Mouse (Mus musculus) adrenal gland, adult 18-20 months (tissue): Measurements from ENCODE around the gene Slc37a1. TPM values are rescaled to one million over a fixed set of nuclear protein-coding genes. Genes with fewer than 3 reads are reported as not detected.

Experiments used
- DNase-seq, 2 experiments: peaks; one replicate each; pipeline ENCODE4 v3.0.0; 2021 to 2022; ENCODE audit warnings: low spot score in 2 of 2
- total RNA-seq, 2 experiments: library from RNA; stranded (reverse); gene quantifications; 1 replicate in 1 of 2; 2 replicates in 1 of 2; pipeline ENCODE4 v1.2.3; 2021

Gene Slc37a1
- total RNA-seq, 2 experiments from 2014 or later = 8.9 to 10.4 TPM

DNA sequence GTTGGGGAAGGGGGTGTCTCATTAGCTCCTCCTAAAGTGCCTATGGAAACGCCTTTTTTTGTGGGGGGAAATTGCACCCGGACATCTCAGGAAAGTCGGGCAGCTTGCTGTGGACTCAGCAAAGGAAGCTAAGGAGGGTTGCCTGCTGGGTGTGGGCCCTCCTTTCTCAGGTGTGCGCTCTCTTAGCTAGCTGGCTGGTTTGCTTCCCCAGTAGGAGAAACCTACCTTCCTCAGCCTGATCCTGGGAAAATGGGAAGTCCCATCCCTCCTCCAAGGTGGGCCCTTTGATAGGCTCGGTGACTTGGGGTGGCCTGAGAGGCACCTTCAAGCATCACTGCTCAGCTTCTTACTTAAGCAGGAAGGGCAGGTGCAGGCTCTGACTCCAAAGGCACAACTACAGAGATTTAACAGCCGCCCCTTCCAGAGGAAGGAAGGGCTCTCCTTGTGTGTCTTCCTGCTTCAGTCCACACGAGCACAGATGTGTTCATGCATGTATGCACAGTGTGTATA, 100.2 kb downstream of the Slc37a1 start:
- DNase-seq = no peak

DNA sequence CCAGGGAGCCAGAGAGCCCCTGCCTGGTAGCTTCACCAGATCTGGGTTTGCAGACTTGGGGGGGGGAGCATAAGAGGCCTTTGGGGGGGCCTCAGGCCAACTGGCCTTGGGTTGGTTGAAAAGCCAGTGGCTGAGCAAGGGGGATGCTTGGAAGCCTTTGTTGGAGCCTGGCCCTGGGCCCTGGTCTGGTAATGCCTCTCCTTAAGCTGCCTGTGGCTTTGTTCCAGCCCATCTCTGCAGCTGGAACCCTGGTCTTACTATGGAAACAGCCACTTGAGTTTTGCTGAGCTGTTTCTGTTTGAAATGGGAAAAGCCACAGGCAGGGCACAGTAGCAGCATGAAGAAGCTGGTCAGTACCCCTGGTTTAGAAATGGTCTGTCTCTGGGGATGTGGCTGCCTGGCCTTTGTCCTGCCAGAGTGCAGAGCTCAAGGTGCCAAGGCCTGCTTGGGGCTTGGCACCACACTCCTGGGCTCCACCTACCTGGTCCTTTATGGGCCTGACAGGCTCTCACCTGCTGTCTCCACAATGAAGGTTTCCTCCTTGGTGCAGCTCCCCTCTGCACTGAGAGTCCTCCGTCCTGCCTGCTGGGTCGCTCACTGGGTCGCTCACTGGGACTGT, 102.9 kb downstream of the Slc37a1 start:
- no peak for DNase-seq

GRCm38 (mm10) chr17:31391462-31391861, 104.9 kb downstream of the Slc37a1 start:
- no peak for DNase-seq

DNA sequence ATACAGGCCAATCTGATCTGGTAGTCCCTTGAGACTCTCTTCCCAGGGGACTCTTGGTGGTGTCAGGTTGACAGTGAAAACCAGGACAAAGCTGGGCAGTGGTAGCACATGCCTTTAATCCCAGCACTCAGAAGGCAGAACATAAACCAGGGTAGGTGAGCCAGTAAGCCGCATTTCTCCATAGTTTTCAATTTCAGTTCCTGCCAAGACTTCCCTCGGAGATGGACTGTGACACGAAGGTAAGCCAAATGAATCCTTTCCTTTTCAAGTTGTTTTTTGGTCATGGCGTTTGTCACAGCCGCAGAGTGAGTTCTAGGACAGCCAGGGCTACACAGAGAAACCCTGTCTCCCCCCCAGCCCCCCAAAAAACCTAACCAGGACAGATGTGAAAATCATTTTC, 105.4 kb downstream of the Slc37a1 start:
- no peak for DNase-seq

DNA sequence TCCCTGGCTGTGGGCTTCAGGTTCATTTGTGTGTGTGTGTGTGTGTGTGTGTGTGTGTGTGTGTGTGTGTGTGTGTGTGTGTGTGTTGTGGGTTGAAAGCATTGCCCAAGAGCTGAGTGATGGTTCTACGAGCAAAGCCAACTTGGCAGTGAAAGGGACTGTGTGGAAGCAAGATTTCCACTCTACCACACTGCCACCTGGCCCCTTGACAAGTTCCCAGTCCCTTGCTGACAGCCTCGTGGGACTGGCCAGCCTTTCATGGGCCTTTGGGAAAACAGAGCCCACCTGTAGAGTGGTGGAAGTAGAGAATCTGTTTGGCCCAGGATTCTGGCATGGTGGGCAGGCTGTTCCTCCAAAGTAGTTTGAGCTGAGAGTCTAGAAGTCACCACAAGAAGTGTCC, 107.2 kb downstream of the Slc37a1 start:
- no peak for DNase-seq

- DNase-seq = no peak
Measured at GRCm38 (mm10) chr17:31400294-31400693, 113.7 kb downstream of the Slc37a1 start.

Other genes with a start within 250 kb of the Slc37a1 start
- gene Abcg1, start 229.1 kb upstream of the Slc37a1 start, total RNA-seq = 10 to 100 TPM in 1 of 2 experiments, 1 to 10 TPM in 1; 10.0 to 16.6 TPM
- gene Tff3, start 157.1 kb upstream of the Slc37a1 start, total RNA-seq = not detected
- gene Tff2, start 142.5 kb upstream of the Slc37a1 start, total RNA-seq = not detected
- gene Tff1, start 121.5 kb upstream of the Slc37a1 start, total RNA-seq = not detected
- not detected for gene Tmprss3, start 87.8 kb upstream of the Slc37a1 start, total RNA-seq
- under 1 TPM in 1 of 2 experiments, not detected in 1; 0.32 TPM for gene Ubash3a, start 78.9 kb upstream of the Slc37a1 start, total RNA-seq
- 1 to 10 TPM; 5.7 to 7.2 TPM for gene Rsph1, start 9.4 kb upstream of the Slc37a1 start, total RNA-seq
- 1 to 10 TPM; 1.9 to 2.6 TPM for gene Pde9a, start 99.4 kb downstream of the Slc37a1 start, total RNA-seq
- 10 to 100 TPM; 17.6 to 18.4 TPM for gene Wdr4, start 233.2 kb downstream of the Slc37a1 start, total RNA-seq
- gene Ndufv3, start 233.3 kb downstream of the Slc37a1 start, total RNA-seq = 100 to 1,000 TPM; 450 to 534 TPM